Mouse (Mus musculus) heart, adult 18-20 months (tissue): ENCODE measurements at regions not wholly inside any gene's neighbourhood (a gene's known extent, or its start where the extent isn't known, plus 50 kb on each side); places are given as distances from the start of the nearest gene placed in this dataset.

Experiments used
- DNase-seq, 2 experiments: peaks; one replicate each; pipeline ENCODE4 v3.0.0; 2021 to 2022; ENCODE audit warnings: mixed read lengths in 1 of 2

DNA sequence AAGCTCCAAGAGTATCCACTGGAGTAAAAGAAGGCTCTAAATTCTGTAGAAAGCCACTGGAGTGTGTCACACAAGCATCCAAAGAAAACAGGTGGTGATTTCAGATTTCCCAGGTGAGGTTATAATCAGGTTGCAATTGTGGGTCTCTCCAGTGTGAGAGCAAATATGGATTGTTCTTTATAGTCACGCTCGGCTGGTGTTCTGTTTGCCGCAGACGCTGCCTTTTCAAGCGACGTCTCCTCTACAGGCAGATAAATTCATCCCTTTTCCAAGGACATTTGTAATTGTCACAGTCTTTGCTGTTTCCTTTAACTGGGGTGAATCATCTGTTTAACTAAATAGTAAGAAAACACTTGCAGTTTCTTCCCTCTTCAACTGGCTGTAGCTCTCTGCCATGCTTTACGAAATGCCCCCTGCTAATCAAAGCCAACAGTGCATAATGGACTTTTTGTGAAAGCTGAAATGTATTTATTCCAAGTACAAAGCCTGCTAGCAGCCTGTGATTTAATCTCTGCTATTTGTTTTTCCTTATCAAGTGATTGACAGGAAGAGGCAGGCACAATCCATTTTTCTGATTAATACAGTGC, 502.4 kb downstream of the Trim52 start:
- no peak for DNase-seq
